Mouse (Mus musculus) embryonic facial prominence, embryonic 15.5 days (tissue): ENCODE results near the gene Crispld2. TPM values are rescaled to one million over a fixed set of nuclear protein-coding genes. Genes with fewer than 3 reads are reported as not detected.

Experiments used
- ATAC-seq: fragments of 200-750 bp; cut with Nextera tagmentation; 2 replicates; pipeline ENCODE4 v1.8.0; 2017; ENCODE audit warnings: low read depth, moderate TSS enrichment; ENCODE audit not compliant: insufficient number of reproducible peaks, low FRiP score, low TSS enrichment
- H3K27ac ChIP-seq: fragments of 300-500 bp; sonication (generic); replicated peaks from 2 replicates; pipeline ENCODE4 v1.5.1; 2015; ENCODE audit warnings: mild to moderate bottlenecking, inconsistent platforms
- H3K27me3 ChIP-seq: fragments of 300-500 bp; sonication (generic); 2 replicates; pipeline ENCODE4 v1.6.1; 2015; ENCODE audit warnings: inconsistent platforms
- H3K36me3 ChIP-seq: fragments of 300-500 bp; sonication (generic); 2 replicates; pipeline ENCODE4 v1.6.1; 2015; ENCODE audit warnings: mild to moderate bottlenecking, inconsistent platforms
- H3K4me1 ChIP-seq: fragments of 300-500 bp; sonication (generic); 2 replicates; pipeline ENCODE4 v1.6.1; 2015; ENCODE audit warnings: inconsistent platforms
- H3K4me2 ChIP-seq: fragments of 300-500 bp; sonication (generic); replicated peaks from 2 replicates; pipeline ENCODE4 v1.6.1; 2015; ENCODE audit warnings: mild to moderate bottlenecking, inconsistent platforms
- H3K4me3 ChIP-seq: fragments of 300-500 bp; sonication (generic); replicated peaks from 2 replicates; pipeline ENCODE4 v1.5.1; 2015; ENCODE audit warnings: mild to moderate bottlenecking, inconsistent platforms
- H3K9ac ChIP-seq: fragments of 300-500 bp; sonication (generic); 2 replicates; pipeline ENCODE4 v1.6.1; 2015; ENCODE audit warnings: inconsistent platforms
- H3K9me3 ChIP-seq: fragments of 300-500 bp; sonication (generic); replicated peaks from 2 replicates; pipeline ENCODE4 v1.6.1; 2016; ENCODE audit warnings: inconsistent platforms
- WGBS: fragments of 180-500 bp; shearing (Covaris S2); methylation state at CpG from one replicate; pipeline ENCODE4 v1.1.7; 2015; 5-methylcytosine and 5-hydroxymethylcytosine counted together
- polyA plus RNA-seq: library from polyadenylated mRNA; unstranded; fragments of >200 nt; fragmentation: Nextera tagmentation; extraction: Ambion mirVana; gene quantifications from 2 replicates; pipeline ENCODE4 v1.2.1, GENCODE M21; 2015

The Crispld2 gene
- polyA plus RNA-seq, 1 experiment from 2014 or later, result 13.1 TPM

DNA sequence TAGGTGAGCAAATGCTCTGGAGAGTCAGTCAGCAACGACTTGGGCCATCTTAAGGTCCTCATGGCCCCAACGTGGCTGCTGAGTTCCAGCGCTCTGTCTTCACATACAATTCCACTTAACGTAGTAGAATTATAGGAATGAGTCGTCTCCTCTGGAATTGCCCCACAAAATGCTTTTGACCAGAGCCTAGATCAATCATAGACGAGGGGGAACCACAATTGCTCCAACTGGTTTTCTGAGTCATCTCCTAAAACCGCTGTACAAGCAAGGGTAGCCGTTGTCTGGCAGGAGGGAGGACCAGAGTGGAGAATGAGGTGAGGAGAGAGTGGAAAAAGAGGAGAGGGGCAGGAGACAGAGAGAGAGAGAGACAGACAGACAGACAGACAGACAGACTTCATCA is 23.7 kb downstream of the Crispld2 start:
- H3K36me3 ChIP-seq, result no peaks in the 10 kb centered on the region
- H3K4me1 ChIP-seq, result peaks cover 25% of the 10 kb centered on the region
- H3K27me3 ChIP-seq, result no peaks in the 10 kb centered on the region
- WGBS, result 72% methylated on average over 8 of the region's 8 CpGs
- H3K9me3 ChIP-seq, result no peaks in the 10 kb centered on the region
- no peak overlapping the region for H3K4me2 ChIP-seq
- H3K4me3 ChIP-seq, result no peak overlapping the region
- no peak for ATAC-seq
- no peak overlapping the region for H3K27ac ChIP-seq
- no peak overlapping the region for H3K9ac ChIP-seq

DNA sequence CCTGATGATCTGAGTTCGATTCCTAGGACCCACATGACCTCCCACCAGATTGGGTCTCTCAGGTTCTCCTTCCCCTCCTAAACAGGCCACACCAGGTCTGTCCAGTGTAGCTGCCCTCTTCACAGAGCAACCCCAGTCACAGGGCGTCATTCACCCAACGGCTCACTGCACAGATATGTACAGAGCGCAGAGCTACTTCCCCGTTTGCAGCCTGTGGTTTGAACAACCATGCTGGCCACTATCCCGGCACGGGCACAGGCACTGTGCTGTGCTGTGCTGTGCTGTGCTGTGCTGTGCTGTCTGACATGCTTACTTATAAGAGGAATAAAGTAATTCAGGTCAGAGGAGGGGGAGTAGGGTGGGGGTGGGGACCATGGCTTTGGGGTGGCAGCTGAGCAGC is 24.2 kb downstream of the Crispld2 start:
- no peaks in the 10 kb centered on the region for H3K9me3 ChIP-seq
- no peaks in the 10 kb centered on the region for H3K36me3 ChIP-seq
- ATAC-seq, result no peak
- no peaks in the 10 kb centered on the region for H3K27me3 ChIP-seq
- no peak overlapping the region for H3K4me2 ChIP-seq
- H3K27ac ChIP-seq, result no peak overlapping the region
- H3K4me3 ChIP-seq, result no peak overlapping the region
- peaks cover 26% of the 10 kb centered on the region for H3K4me1 ChIP-seq
- 77% methylated on average over 7 of the region's 7 CpGs for WGBS
- H3K9ac ChIP-seq, result no peak overlapping the region

DNA sequence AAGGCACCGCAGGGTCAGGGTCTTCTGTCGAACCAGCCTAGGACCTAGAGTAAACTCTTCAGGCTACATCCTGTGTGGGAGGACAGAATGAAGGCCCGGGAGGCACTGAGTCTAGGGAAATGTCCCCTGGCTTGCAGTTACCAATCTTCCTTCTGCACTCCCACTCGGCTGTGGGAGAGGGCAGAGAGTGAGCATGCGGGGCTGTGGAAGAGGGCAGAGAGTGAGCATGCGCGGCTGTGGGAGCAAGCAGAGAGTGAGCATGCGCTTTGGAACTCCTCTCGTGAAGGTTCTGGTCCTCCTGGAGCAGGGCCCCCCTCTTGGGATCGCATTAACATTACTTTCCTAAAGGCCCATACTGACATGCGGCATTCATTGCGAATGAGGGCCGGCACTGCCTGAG is 25.1 kb downstream of the Crispld2 start:
- no peak overlapping the region for H3K27ac ChIP-seq
- no peaks in the 10 kb centered on the region for H3K27me3 ChIP-seq
- peaks cover 31% of the 10 kb centered on the region for H3K4me1 ChIP-seq
- WGBS, result 88% methylated on average over 13 of the region's 13 CpGs
- no peak overlapping the region for H3K4me2 ChIP-seq
- H3K9ac ChIP-seq, result no peak overlapping the region
- no peaks in the 10 kb centered on the region for H3K9me3 ChIP-seq
- no peak overlapping the region for H3K4me3 ChIP-seq
- H3K36me3 ChIP-seq, result no peaks in the 10 kb centered on the region
- ATAC-seq, result no peak

DNA sequence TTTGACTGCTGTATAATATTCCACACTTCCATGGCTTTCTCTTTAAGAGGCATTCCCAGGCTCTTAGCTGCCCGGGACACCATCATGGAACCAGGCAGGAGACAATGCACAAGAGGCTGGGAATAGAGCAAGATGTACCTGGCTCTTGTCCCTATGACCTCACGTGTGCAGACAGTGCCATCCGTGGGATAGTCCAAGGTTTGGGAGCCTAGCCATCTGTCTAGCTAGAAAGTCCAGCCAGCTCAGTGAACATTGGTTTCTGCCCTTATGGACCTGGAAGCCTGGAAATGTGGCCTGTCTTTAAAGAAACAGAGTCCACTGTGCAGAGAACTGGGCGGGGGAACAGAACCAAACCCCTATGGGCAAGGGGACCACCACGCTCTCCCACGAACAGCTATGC is 25.5 kb downstream of the Crispld2 start:
- Histone ChIP-seq H3K36me3 (no peaks in the 10 kb centered on the region), H3K27me3 (no peaks in the 10 kb centered on the region), H3K9me3 (no peaks in the 10 kb centered on the region), H3K4me1 (peaks cover 31% of the 10 kb centered on the region), H3K4me3 (no peak overlapping the region), H3K9ac (no peak overlapping the region), H3K27ac (no peak overlapping the region), H3K4me2 (no peak overlapping the region)
- no peak for ATAC-seq
- whole genome bisulfite sequencing, result 94% methylated on average over 6 of the region's 6 CpGs

DNA sequence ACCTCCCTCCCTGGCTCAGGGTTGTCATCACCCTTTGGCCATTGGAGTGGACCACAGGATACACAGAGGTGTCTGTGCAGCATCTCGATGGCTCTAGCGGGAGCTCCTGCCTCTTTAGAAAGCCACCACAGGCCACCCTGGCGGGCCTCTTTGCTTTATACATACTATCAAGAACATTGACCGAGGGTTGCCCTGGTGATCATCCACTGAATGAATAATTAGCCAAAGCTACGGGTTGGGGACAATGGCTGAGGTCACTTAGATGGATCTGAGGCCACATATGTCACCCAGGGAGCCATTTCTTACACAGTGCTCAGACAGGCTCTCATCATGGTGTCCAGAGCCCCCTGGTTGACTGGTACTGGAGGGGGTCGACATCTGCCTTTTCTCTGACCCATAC is 26.1 kb downstream of the Crispld2 start:
- no peak for ATAC-seq
- no peaks in the 10 kb centered on the region for H3K27me3 ChIP-seq
- H3K4me2 ChIP-seq, result no peak overlapping the region
- no peak overlapping the region for H3K4me3 ChIP-seq
- no peaks in the 10 kb centered on the region for H3K9me3 ChIP-seq
- 86% methylated on average over 6 of the region's 6 CpGs for WGBS
- peaks cover 27% of the 10 kb centered on the region for H3K4me1 ChIP-seq
- H3K27ac ChIP-seq, result no peak overlapping the region
- no peak overlapping the region for H3K9ac ChIP-seq
- no peaks in the 10 kb centered on the region for H3K36me3 ChIP-seq

DNA sequence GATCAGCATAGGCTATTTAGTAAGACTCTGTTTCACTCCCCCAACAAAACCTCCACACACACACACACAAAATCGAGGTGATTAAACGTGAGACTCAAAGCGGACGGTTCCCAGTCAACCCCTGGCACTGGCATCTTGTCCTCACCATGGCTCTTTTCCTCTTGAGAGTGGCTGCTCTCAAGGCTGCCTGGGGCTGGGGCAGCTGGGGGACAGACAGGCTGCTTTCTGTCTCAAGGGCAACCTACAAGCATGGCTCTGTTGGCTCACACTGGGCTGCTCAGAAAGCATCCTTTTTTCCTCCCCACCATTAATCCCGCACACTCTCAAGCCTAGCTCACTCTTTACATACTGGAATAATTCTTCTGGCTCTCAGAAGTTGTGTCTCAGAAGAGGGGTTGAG is 27.1 kb downstream of the Crispld2 start:
- H3K4me3 ChIP-seq, result no peak overlapping the region
- no peaks in the 10 kb centered on the region for H3K27me3 ChIP-seq
- H3K27ac ChIP-seq, result no peak overlapping the region
- peaks cover 18% of the 10 kb centered on the region for H3K4me1 ChIP-seq
- no peaks in the 10 kb centered on the region for H3K36me3 ChIP-seq
- WGBS, result 77% methylated on average over 5 of the region's 5 CpGs
- no peak overlapping the region for H3K9ac ChIP-seq
- no peak for ATAC-seq
- no peak overlapping the region for H3K4me2 ChIP-seq
- H3K9me3 ChIP-seq, result no peaks in the 10 kb centered on the region

DNA sequence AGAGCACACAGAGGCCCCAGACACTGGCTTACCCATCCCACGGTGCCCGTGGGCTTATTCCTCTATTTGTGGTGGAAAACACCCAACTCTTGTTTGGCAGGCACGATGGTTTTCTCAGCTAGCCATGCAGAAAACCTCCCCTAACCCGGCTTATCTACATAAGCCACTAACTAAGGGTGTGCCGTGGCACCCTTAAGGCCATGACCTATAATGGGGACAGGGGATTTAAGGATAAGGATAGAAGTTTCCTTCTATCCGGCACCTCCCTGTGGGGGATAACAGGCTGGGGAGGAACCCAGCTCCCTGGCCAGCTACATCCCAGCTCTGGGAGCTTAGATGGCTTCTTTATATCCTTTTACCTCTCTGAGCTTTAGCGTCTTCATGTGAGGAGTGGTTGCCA is 28.1 kb downstream of the Crispld2 start:
- 55% methylated on average over 7 of the region's 7 CpGs for WGBS
- Histone ChIP-seq H3K4me2 (no peak overlapping the region), H3K27me3 (no peaks in the 10 kb centered on the region), H3K4me3 (no peak overlapping the region), H3K9me3 (no peaks in the 10 kb centered on the region), H3K4me1 (peaks cover 13% of the 10 kb centered on the region; the same call in 1 of the 2 replicates), H3K36me3 (no peaks in the 10 kb centered on the region), H3K27ac (no peak overlapping the region), H3K9ac (no peak overlapping the region)
- no peak for ATAC-seq

DNA sequence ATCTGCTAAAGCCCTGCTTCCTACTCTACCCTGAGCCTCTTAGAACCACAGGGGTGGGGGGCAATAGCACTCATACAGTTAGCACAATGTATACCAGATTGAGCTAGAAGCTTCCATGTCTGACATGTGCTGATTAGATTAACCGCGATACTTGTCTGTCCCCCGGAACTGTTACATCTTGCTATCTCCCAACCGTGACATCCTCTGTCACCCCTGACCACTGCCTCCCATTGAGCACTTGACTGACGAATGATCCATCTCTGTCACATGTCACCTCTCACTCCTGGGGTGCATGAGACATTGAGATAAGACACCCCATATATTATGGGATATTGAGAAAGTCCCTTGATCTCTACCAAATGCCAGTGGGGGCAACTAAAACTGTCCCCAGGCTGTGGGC is 34.0 kb downstream of the Crispld2 start:
- no peak overlapping the region for H3K9ac ChIP-seq
- H3K27me3 ChIP-seq, result no peaks in the 10 kb centered on the region
- H3K4me3 ChIP-seq, result no peak overlapping the region
- no peak overlapping the region for H3K4me2 ChIP-seq
- no peak overlapping the region for H3K27ac ChIP-seq
- peaks cover 14% of the 10 kb centered on the region; the same call in 1 of the 2 replicates for H3K4me1 ChIP-seq
- H3K36me3 ChIP-seq, result no peaks in the 10 kb centered on the region
- ATAC-seq, result no peak
- H3K9me3 ChIP-seq, result no peaks in the 10 kb centered on the region
- WGBS, result 89% methylated on average over 5 of the region's 5 CpGs

DNA sequence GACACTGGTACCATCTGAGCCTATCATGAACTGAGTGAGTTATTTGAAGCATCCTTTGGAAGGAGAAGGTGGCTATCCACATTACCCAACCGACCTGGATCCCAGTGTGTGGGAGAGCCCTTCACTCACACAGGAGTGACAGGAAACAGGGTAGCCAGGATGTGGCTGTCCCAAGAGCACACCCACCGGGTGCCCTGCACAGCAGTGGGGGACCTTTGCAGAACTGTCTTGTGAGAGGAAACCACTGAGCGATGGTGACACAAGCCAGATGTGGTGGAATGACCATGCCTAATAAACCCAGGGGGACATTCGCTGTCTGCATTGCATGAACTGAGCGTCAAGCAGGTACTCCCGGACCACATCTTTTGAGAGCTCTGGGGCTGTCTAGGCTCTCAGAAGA is 34.8 kb downstream of the Crispld2 start:
- H3K27me3 ChIP-seq, result no peaks in the 10 kb centered on the region
- no peaks in the 10 kb centered on the region for H3K36me3 ChIP-seq
- H3K27ac ChIP-seq, result no peak overlapping the region
- no peak for ATAC-seq
- H3K9me3 ChIP-seq, result no peaks in the 10 kb centered on the region
- H3K9ac ChIP-seq, result no peak overlapping the region
- H3K4me1 ChIP-seq, result peaks cover 8% of the 10 kb centered on the region; the same call in 1 of the 2 replicates
- no peak overlapping the region for H3K4me2 ChIP-seq
- H3K4me3 ChIP-seq, result no peak overlapping the region
- 81% methylated on average over 6 of the region's 6 CpGs for WGBS

DNA sequence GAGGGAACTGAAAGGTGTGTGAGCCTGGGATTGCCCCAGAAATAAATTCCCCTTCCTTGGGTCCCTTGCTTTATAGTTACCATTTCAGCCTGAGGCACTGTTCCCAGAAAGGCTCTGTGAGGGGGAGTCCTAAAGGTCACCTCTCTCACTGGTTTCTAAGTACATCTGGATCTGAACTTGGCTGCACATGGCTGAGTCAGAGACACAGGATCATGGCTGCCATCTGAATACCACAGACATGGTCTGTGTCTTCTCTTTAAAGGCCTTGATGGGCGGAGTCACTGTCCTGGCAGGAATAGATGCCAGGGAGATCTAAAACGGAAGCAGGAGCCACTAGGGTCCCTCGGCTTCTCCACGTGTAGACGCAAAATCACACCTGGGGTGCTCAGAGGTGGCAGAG is 38.2 kb downstream of the Crispld2 start:
- Histone ChIP-seq H3K4me3 (no peak overlapping the region), H3K4me2 (no peak overlapping the region), H3K36me3 (no peaks in the 10 kb centered on the region), H3K27ac (no peak overlapping the region), H3K9me3 (no peaks in the 10 kb centered on the region), H3K27me3 (no peaks in the 10 kb centered on the region), H3K9ac (no peak overlapping the region), H3K4me1 (peaks cover 8% of the 10 kb centered on the region; the same call in 1 of the 2 replicates)
- 63% methylated on average over 5 of the region's 5 CpGs for WGBS
- no peak for ATAC-seq

DNA sequence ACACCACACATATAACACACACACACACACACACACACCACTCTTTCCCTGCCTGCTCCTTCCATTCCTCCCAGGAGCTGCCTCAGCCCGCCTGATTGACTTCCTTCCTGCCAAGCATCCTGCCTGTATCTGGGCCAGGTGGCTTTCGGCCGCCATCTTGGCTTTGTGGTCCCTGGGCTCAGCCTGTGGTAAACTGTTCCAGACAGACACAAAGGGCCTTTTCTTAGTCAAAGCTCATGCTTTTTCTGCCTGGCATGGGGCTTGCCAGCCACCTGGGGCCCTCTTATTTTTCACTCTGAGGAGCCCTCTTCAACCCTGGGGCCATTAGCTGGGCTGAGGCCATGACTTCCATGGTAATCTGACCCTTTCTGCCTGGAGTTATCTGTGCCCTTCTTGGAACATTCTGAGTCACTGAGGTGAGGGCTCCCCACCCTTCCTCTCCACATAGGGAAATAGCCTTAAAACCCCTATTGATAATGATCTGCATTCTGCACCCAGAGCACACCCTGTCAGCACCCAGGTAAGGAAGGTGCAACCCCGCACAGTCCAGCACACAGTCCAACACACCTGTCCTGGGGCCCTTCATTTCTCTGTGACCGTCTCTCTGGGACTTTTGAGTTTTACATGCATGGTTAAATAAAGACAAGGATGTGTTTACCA is 40.4 kb downstream of the Crispld2 start:
- H3K27me3 ChIP-seq, result no peaks in the 10 kb centered on the region

DNA sequence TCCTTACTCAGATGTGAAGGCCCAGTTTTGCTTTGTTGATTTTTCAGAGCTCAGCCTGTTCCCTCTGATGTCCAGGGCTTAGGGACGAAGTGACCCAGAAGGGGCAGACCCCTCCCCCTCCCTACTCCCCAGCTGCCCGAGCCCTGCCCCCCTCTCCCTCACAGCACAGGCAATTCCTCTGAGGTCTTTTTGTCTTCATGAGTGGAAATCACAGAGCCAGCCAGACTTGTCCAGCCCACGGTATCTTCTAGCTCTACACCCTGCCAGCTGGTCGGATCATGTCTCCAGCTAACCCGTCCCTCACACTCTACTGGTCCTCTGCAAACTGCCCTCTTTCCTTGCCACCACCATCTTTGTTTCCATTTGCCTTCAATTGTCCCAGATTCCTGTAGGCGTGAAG is 42.2 kb downstream of the Crispld2 start:
- WGBS, result 47% methylated on average over 6 of the region's 6 CpGs
- Histone ChIP-seq H3K4me2 (no peak overlapping the region), H3K27ac (no peak overlapping the region), H3K27me3 (no peaks in the 10 kb centered on the region), H3K4me3 (no peak overlapping the region), H3K36me3 (no peaks in the 10 kb centered on the region), H3K4me1 (peaks cover 18% of the 10 kb centered on the region; the same call in 1 of the 2 replicates), H3K9ac (no peak overlapping the region), H3K9me3 (no peaks in the 10 kb centered on the region)
- ATAC-seq, result no peak

More for the DNA sequence above, 40.4 kb downstream of the Crispld2 start:
- peaks cover 16% of the 10 kb centered on the region; the same call in 1 of the 2 replicates for H3K4me1 ChIP-seq
- 82% methylated on average over 5 of the region's 5 CpGs for WGBS
- no peaks in the 10 kb centered on the region for H3K36me3 ChIP-seq
- no peaks in the 10 kb centered on the region for H3K9me3 ChIP-seq
- no peak overlapping the region for H3K9ac ChIP-seq
- ATAC-seq, result no peak
- no peak overlapping the region for H3K4me2 ChIP-seq
- no peak overlapping the region for H3K27ac ChIP-seq
- H3K4me3 ChIP-seq, result no peak overlapping the region
